Comparison of ENCODE assay signal across 8 mouse cellular contexts in the genomic region with DNA sequence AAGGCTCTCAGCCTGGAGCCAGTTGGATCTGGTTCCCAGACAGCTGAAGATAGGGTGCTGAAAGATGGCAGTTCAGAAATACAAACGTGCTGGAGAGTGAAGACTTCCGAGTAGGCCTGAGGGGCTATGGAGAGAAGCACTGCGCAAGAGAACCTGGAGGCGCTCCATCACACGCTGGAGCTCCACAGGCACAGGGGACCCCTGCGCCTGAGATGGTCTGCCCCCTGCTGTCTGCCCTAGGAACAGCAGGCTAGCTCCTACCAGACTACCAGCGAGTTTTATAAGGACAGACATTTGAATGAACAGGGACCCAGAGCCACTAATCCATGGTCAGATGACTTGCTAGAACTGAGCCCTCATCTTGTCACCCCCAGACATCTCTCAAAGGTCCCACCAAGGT. TPM values are rescaled to one million over a fixed set of nuclear protein-coding genes. Genes with fewer than 3 reads are reported as not detected.
DNase-seq lines count a peak whose midpoint lies in the region; ATAC-seq and TF ChIP-seq lines count a peak whose summit lies in the region.

No protein-coding gene starts in this region.

- no peak overlapping the region for H3K9ac ChIP-seq in heart, embryonic 12.5 days
- H3K9ac ChIP-seq in kidney, embryonic 15.5 days = no peak overlapping the region

- H3K9me3 ChIP-seq in heart, embryonic 12.5 days (replicated peaks) = no peaks in the 10 kb centered on the region
- no peaks in the 10 kb centered on the region for H3K9me3 ChIP-seq in kidney, embryonic 15.5 days (replicated peaks)

- H3K27me3 ChIP-seq in heart, embryonic 12.5 days (replicated peaks) = no peaks in the 10 kb centered on the region
- no peaks in the 10 kb centered on the region for H3K27me3 ChIP-seq in kidney, embryonic 15.5 days

- TF ChIP-seq POLR2A in embryonic fibroblast, embryonic 13.5 days (IDR thresholded peaks at IDR 0.05; ENCODE audit: low read depth, low read length) = no peak

- 7% methylated on average over 7 of the region's 7 CpGs for WGBS in heart, embryonic 12.5 days
- 6% methylated on average over 7 of the region's 7 CpGs for WGBS in kidney, embryonic 15.5 days

- TF ChIP-seq CTCF in embryonic fibroblast, embryonic 13.5 days (IDR thresholded peaks at IDR 0.05; ENCODE audit: borderline replicate concordance, insufficient read depth, low read length) = peak; percentile 83

- no peak overlapping the region for H3K27ac ChIP-seq in embryonic fibroblast, embryonic 13.5 days (ENCODE audit: insufficient read depth, low read length)
- no peak overlapping the region for H3K27ac ChIP-seq in heart, embryonic 12.5 days (ENCODE audit: poor library complexity, severe bottlenecking)
- no peak overlapping the region for H3K27ac ChIP-seq in kidney, embryonic 15.5 days

- no peak for ATAC-seq in heart, embryonic 12.5 days (ENCODE audit: insufficient number of reproducible peaks, low FRiP score)
- ATAC-seq in kidney, embryonic 15.5 days (replicated peaks; ENCODE audit: low FRiP score) = peak; percentile 76
- peak; percentile 59 for ATAC-seq in monocyte, adult 5-6 weeks (replicated peaks; ENCODE audit: insufficient number of reproducible peaks, low FRiP score, low TSS enrichment, poor library complexity, severe bottlenecking)

- H3K4me3 ChIP-seq in embryonic fibroblast, embryonic 13.5 days (ENCODE audit: insufficient read depth, low read length) = no peak overlapping the region
- H3K4me3 ChIP-seq in heart, embryonic 12.5 days = no peak overlapping the region
- no peak overlapping the region for H3K4me3 ChIP-seq in kidney, embryonic 15.5 days (replicated peaks)

- no peaks in the 10 kb centered on the region for H3K4me1 ChIP-seq in embryonic fibroblast, embryonic 13.5 days (ENCODE audit: control insufficient read depth, insufficient read depth, low read length)
- H3K4me1 ChIP-seq in heart, embryonic 12.5 days (replicated peaks) = peaks cover 28% of the 10 kb centered on the region
- 0 out of 2 replicates have a peak, but pooled peaks cover 3% of the 10 kb centered on the region for H3K4me1 ChIP-seq in kidney, embryonic 15.5 days

- 0 out of 2 replicates have a peak overlapping the region, but pooled peaks have one; percentile 16 for H3K4me2 ChIP-seq in heart, embryonic 12.5 days
- H3K4me2 ChIP-seq in kidney, embryonic 15.5 days = no peak overlapping the region

- DNase-seq in B cell, adult 2 months = peak; percentile 91 to 92
- peak; percentile 72 to 77 for DNase-seq in adrenal gland, postnatal 4 days (ENCODE audit: low spot score in 2 of 2)
- DNase-seq in liver = peak; percentile 85
- peak; percentile 75 to 78 for DNase-seq in spleen, postnatal 36 days (ENCODE audit: low spot score in 2 of 2)

- H3K36me3 ChIP-seq in heart, embryonic 12.5 days = peaks cover 19% of the 10 kb centered on the region
- H3K36me3 ChIP-seq in kidney, embryonic 15.5 days = peaks cover 18% of the 10 kb centered on the region

RNA-seq across cellular contexts. Expression of a gene that starts 35.0 kb away (rescaled TPM):
- total RNA-seq in adrenal gland, postnatal 4 days (2021) = 1 to 10 TPM; 4.1 to 5.8 TPM
- 4.1 and 4.4 TPM in 2 replicates for polyA plus RNA-seq in embryonic fibroblast, embryonic 13.5 days (2011; ENCODE audit: insufficient read length, low read depth, missing spikeins)
- polyA plus RNA-seq in heart, embryonic 12.5 days (2016; fragmentation: Nextera tagmentation; extraction: Ambion mirVana) = 0.31 and 0.39 TPM in 2 replicates
- 0.19 and 0.24 TPM in 2 replicates for polyA plus RNA-seq in kidney, embryonic 15.5 days (2015; fragmentation: Nextera tagmentation; extraction: Ambion mirVana)
- total RNA-seq in monocyte, adult 5-6 weeks (2017) = 9.6 to 18.2 TPM (median 16.2 TPM) in 3 replicates
